Mouse (Mus musculus): ENCODE measurements around the gene Tectb. TPM values are rescaled to one million over a fixed set of nuclear protein-coding genes. Genes with fewer than 3 reads are reported as not detected.

Tectb gene
- 0.10 TPM in 1 of 2 replicates, not detected in the other for polyA plus RNA-seq (2015; fragmentation: Nextera tagmentation; extraction: Ambion mirVana)

GRCm38 (mm10) chr19:55180433-55180832 lies at the start of gene Tectb:
Gene Tectb, plus strand, starts transcription at chr19:55180733.

GRCm38 (mm10) chr19:55241186-55241645 lies 60.7 kb downstream of the Tectb start, which contains the start of gene Gucy2g:
Gene Gucy2g, minus strand, starts transcription at chr19:55241236.

Small RNA genes within 50 kb of the gene (microRNA-seq; reads per million reads assigned to microRNA genes)
- not detected for gene Mir6715 (ENCODE audit: borderline replicate concordance, insufficient number of aligned reads)

Other genes starting within 250 kb of the Tectb start
- 18.0 and 36.9 TPM in 2 replicates for gene Gpam, start 53.5 kb upstream of the Tectb start, polyA plus RNA-seq (2015; fragmentation: Nextera tagmentation; extraction: Ambion mirVana)
- gene Gucy2g, start 60.5 kb downstream of the Tectb start, polyA plus RNA-seq (2015; fragmentation: Nextera tagmentation; extraction: Ambion mirVana), result 0.03 TPM in 1 of 2 replicates, not detected in the other
- 52.1 and 54.7 TPM in 2 replicates for gene Acsl5, start 71.2 kb downstream of the Tectb start, polyA plus RNA-seq (2015; fragmentation: Nextera tagmentation; extraction: Ambion mirVana)
- 42.3 and 65.4 TPM in 2 replicates for gene Zdhhc6, start 135.3 kb downstream of the Tectb start, polyA plus RNA-seq (2015; fragmentation: Nextera tagmentation; extraction: Ambion mirVana)
- gene Vti1a, start 135.6 kb downstream of the Tectb start, polyA plus RNA-seq (2015; fragmentation: Nextera tagmentation; extraction: Ambion mirVana), result 15.9 and 21.3 TPM in 2 replicates